Mouse (Mus musculus) limb, embryonic 12.5 days (tissue): ENCODE results near the gene Gde1. TPM values are rescaled to one million over a fixed set of nuclear protein-coding genes. Genes with fewer than 3 reads are reported as not detected.

Experiments used
- ATAC-seq: fragments of 200-750 bp; cut with Nextera tagmentation; 2 replicates; pipeline ENCODE4 v1.8.0; 2017; ENCODE audit warnings: low read depth, moderate TSS enrichment; ENCODE audit not compliant: insufficient number of reproducible peaks, insufficient read depth, low FRiP score, low TSS enrichment
- H3K27ac ChIP-seq: fragments of 300-500 bp; sonication (generic); 2 replicates; pipeline ENCODE4 v1.5.1; 2016; ENCODE audit warnings: mild to moderate bottlenecking, moderate library complexity
- H3K27me3 ChIP-seq: fragments of 300-500 bp; sonication (generic); 2 replicates; pipeline ENCODE4 v1.6.1; 2016; ENCODE audit warnings: mild to moderate bottlenecking, moderate library complexity
- H3K36me3 ChIP-seq: fragments of 300-500 bp; sonication (generic); 2 replicates; pipeline ENCODE4 v1.6.1; 2016; ENCODE audit warnings: mild to moderate bottlenecking, moderate library complexity
- H3K4me1 ChIP-seq: fragments of 300-500 bp; sonication (generic); replicated peaks from 2 replicates; pipeline ENCODE4 v1.6.1; 2016
- H3K4me2 ChIP-seq: fragments of 300-500 bp; sonication (generic); 2 replicates; pipeline ENCODE4 v1.6.1; 2016; ENCODE audit warnings: mild to moderate bottlenecking, moderate library complexity
- H3K4me3 ChIP-seq: fragments of 300-500 bp; sonication (generic); replicated peaks from 2 replicates; pipeline ENCODE4 v1.5.1; 2016; ENCODE audit warnings: mild to moderate bottlenecking
- H3K9ac ChIP-seq: fragments of 300-500 bp; sonication (generic); replicated peaks from 2 replicates; pipeline ENCODE4 v1.6.1; 2016; ENCODE audit warnings: mild to moderate bottlenecking, moderate library complexity
- H3K9me3 ChIP-seq: fragments of 300-500 bp; sonication (generic); 2 replicates; pipeline ENCODE4 v1.6.1; 2016; ENCODE audit warnings: mild to moderate bottlenecking, moderate library complexity
- WGBS: fragments of 180-500 bp; shearing (Covaris S2); methylation state at CpG from one replicate; pipeline ENCODE4 v1.1.7; 2016; 5-methylcytosine and 5-hydroxymethylcytosine counted together
- polyA plus RNA-seq: library from polyadenylated mRNA; unstranded; fragments of >200 nt; fragmentation: Nextera tagmentation; extraction: Ambion mirVana; gene quantifications from 2 replicates; pipeline ENCODE4 v1.2.1, GENCODE M21; 2016

The Gde1 gene
- polyA plus RNA-seq, 1 experiment from 2014 or later: 72.7 TPM

DNA sequence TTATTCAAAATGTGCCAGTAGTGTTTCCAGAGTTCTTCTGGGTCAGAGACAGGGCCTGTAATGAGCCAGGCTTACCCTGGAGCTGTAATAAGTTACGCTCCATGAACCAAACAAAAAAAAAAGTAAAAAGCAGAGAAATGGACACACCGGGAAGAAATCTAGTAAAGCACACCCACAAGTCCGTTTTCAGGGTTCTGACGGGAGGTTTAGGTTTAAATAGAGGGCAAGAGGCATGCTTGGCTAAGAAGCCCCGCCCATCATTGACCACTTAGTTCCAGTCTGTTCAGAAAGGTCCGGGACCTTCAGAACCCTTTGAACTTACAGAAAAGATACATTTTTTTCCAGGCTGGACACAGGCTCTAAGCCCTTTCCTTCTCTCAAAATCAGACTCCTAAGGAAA is 473 bp upstream of the Gde1 start:
- Histone ChIP-seq H3K36me3 (peaks cover 4% of the 10 kb centered on the region; the same call in 1 of the 2 replicates), H3K4me2 (peak overlapping the region; percentile 59), H3K4me1 (peaks cover 16% of the 10 kb centered on the region), H3K9ac (0 out of 2 replicates have a peak overlapping the region, but pooled peaks have one; percentile 85), H3K27me3 (no peaks in the 10 kb centered on the region), H3K9me3 (no peaks in the 10 kb centered on the region), H3K27ac (no peak overlapping the region), H3K4me3 (peak overlapping the region; percentile 82; the same call in 1 of the 2 replicates)
- ATAC-seq: peak; percentile 29; the same call in 1 of the 2 replicates
- WGBS: 39% methylated on average over 6 of the region's 6 CpGs

DNA sequence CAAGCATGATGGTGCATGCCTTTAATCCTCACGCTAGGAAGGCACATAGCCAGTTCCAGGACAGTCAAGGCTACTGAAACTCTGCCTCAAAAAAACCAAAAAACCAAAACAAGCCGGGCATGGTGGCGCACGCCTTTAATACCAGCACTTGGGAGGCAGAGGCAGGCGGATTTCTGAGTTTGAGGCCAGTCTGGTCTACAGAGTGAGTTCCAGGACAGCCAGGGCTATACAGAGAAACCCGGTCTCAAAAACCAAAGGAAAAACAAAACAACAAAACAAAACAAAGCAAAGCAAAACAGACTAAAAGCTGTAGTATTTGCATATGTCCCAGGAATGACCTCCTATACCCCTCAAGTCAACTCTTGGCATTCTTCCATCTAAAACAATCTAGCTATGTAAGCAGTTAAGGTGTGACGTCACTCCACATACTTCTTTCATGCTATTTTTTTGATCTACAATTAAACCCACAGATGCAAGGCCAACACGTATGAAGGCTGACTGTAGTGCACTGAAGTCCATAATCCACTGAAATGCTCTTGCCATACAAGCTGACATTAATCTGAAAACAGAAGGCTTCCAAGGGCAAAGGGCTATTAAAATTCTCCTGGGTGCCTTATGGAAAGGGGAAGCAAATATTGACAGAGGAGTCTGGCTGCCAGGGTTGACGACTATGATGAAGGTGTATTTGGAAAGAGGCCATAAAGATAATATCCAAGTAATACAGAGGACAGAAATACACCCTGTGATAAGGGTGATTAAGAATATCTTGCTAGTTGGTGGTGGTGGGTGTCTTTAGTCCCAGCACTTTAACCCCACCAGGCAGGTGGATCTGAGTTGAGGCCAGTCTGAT is 1.4 kb downstream of the Gde1 start:
- 85% methylated on average over 9 of the region's 9 CpGs for WGBS
- H3K27ac ChIP-seq: no peak overlapping the region
- H3K4me3 ChIP-seq: peak overlapping the region; percentile 82
- H3K4me1 ChIP-seq: peaks cover 16% of the 10 kb centered on the region
- no peaks in the 10 kb centered on the region for H3K9me3 ChIP-seq
- H3K4me2 ChIP-seq: peak overlapping the region; percentile 59
- peaks cover 4% of the 10 kb centered on the region; the same call in 1 of the 2 replicates for H3K36me3 ChIP-seq
- no peak overlapping the region for H3K9ac ChIP-seq
- ATAC-seq: no peak
- H3K27me3 ChIP-seq: no peaks in the 10 kb centered on the region

DNA sequence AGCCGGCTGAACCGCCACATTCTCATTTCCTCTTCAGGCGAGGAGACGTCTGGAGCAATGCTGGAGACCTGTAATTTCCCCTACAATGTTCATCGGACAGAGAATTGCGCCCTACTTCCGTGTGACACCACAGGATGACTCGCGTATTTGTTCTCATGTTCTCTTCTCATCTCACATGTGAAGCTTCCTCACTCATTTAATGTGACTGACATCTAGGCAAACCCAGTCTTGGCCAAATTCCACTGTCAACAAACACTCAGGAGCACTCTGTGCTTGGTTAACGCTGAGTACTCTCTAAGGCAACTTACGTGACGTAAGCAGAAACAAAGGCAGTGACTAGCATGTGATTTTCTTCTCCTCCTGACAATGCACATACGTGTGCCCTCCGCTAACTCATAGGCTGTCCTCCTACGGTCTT is 2.4 kb downstream of the Gde1 start:
- Histone ChIP-seq H3K27me3 (no peaks in the 10 kb centered on the region), H3K36me3 (peaks cover 11% of the 10 kb centered on the region; the same call in 1 of the 2 replicates), H3K4me3 (no peak overlapping the region), H3K4me1 (peaks cover 16% of the 10 kb centered on the region), H3K27ac (no peak overlapping the region), H3K4me2 (no peak overlapping the region), H3K9ac (no peak overlapping the region), H3K9me3 (no peaks in the 10 kb centered on the region)
- WGBS: 95% methylated on average over 15 of the region's 15 CpGs
- ATAC-seq: no peak

DNA sequence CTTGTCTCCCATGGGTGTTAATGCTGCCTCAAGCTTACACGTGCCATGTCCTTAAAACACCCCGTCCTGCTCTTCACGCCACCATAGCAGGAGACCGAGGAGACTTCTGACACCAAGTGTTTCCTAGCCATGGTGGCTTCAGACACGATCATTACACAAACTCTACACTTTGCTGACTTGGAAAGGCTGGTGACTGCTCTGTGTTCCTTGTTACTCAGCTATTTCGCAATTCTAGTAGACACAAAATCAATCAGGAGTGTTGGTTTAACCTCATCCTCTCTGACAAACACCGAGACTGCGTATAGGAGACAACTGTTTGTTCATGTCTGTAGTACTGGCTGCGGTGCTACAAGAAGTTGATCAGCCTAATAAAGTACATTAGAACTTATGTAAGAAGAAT is 6.7 kb downstream of the Gde1 start:
- no peak for ATAC-seq
- Histone ChIP-seq H3K9ac (no peak overlapping the region), H3K36me3 (peaks cover 50% of the 10 kb centered on the region), H3K4me2 (no peak overlapping the region), H3K27ac (no peak overlapping the region), H3K27me3 (no peaks in the 10 kb centered on the region), H3K4me3 (no peak overlapping the region), H3K9me3 (no peaks in the 10 kb centered on the region), H3K4me1 (peaks cover 6% of the 10 kb centered on the region)
- WGBS: 93% methylated on average over 9 of the region's 9 CpGs

DNA sequence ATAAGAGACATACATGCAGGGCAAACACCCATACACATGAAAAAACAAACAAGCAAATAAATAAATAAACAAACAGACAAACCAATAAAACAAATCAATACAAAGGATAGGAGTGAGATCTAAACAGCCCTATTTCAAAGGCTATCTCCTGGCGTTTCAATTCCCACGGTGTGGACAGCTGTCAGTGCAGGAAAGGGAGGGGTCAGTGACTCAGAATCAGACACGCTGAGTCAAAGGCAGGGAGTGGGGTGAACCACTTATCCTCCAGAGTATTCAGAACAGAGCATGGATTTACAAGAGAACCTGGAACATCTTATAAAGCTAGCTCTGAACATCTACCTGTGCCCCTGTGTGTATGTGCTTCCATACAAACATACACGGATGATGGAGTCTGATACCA is 8.4 kb downstream of the Gde1 start:
- 85% methylated on average over 4 of the region's 4 CpGs for WGBS
- Histone ChIP-seq H3K9ac (no peak overlapping the region), H3K4me3 (no peak overlapping the region), H3K36me3 (peaks cover 66% of the 10 kb centered on the region), H3K4me2 (no peak overlapping the region), H3K27me3 (no peaks in the 10 kb centered on the region), H3K27ac (no peak overlapping the region), H3K4me1 (no peaks in the 10 kb centered on the region), H3K9me3 (no peaks in the 10 kb centered on the region)
- no peak for ATAC-seq

DNA sequence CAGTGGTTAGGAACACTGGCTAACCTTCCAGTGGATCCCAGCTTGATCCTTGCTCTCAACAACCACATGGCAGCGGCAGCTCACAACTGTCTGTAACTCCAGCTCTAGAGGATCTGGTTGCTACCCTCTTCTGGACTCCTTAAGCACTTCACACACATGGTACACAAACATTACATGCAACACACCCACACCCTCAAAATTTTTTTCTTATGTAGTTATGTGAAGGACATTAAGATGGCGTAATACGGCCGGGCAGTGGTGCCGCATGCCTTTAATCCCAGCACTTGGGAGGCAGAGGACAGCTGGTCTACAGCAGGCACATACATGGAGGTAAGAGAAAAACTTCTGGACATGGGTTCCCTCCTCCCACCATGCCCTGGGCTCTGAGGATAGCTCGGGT is 9.4 kb downstream of the Gde1 start:
- Histone ChIP-seq H3K9me3 (no peaks in the 10 kb centered on the region), H3K27me3 (no peaks in the 10 kb centered on the region), H3K36me3 (peaks cover 72% of the 10 kb centered on the region), H3K9ac (no peak overlapping the region), H3K4me2 (no peak overlapping the region), H3K4me1 (no peaks in the 10 kb centered on the region), H3K4me3 (no peak overlapping the region), H3K27ac (no peak overlapping the region)
- WGBS: 92% methylated on average over 6 of the region's 6 CpGs
- ATAC-seq: no peak

DNA sequence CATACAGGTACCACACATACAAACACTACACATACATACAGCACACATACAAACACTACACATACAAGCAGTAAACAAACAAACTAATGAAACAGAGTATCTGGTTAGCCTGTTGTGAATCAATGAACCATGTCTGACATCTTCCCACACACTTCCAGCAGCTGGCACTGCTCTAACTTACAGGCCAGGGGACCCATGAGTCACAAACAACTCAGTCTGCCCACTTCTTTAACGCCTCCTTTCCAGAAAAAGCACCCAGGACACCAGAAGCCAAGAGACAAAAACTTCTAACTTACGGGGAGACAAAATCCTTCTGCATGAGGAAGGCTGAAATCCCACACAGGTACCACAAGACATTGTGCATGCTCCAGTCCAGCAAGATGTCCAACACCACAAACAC is 14.3 kb downstream of the Gde1 start:
- no peaks in the 10 kb centered on the region for H3K9me3 ChIP-seq
- H3K4me1 ChIP-seq: no peaks in the 10 kb centered on the region
- no peak overlapping the region for H3K4me2 ChIP-seq
- no peaks in the 10 kb centered on the region for H3K27me3 ChIP-seq
- WGBS: 92% methylated on average over 2 of the region's 2 CpGs
- no peak overlapping the region for H3K9ac ChIP-seq
- no peak overlapping the region for H3K27ac ChIP-seq
- H3K36me3 ChIP-seq: peaks cover 84% of the 10 kb centered on the region
- no peak for ATAC-seq
- no peak overlapping the region for H3K4me3 ChIP-seq

DNA sequence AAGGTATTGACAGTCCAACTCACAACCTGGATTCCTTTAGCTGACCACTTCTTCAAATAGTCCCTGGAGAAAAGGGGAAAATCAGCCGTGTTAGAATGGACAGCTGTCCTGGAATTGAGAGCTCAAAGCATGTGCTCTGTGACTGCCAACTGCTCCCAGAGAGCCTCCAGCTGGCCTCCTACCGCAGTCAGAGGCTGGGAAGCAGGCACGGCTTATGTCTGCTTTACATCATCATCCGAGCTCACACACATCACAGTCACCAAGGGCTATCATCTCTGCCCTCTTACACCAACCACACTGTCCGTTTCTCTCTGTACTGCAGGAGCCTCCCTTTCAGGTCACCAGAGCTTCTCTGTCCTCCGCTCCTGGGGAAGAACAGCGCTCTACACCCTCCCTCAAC is 16.5 kb downstream of the Gde1 start:
- Histone ChIP-seq H3K9me3 (no peaks in the 10 kb centered on the region), H3K27ac (no peak overlapping the region), H3K36me3 (peaks cover 64% of the 10 kb centered on the region), H3K4me1 (no peaks in the 10 kb centered on the region), H3K9ac (0 out of 2 replicates have a peak overlapping the region, but pooled peaks have one; percentile 5), H3K4me3 (no peak overlapping the region), H3K27me3 (no peaks in the 10 kb centered on the region), H3K4me2 (no peak overlapping the region)
- no peak for ATAC-seq
- 87% methylated on average over 7 of the region's 7 CpGs for WGBS

DNA sequence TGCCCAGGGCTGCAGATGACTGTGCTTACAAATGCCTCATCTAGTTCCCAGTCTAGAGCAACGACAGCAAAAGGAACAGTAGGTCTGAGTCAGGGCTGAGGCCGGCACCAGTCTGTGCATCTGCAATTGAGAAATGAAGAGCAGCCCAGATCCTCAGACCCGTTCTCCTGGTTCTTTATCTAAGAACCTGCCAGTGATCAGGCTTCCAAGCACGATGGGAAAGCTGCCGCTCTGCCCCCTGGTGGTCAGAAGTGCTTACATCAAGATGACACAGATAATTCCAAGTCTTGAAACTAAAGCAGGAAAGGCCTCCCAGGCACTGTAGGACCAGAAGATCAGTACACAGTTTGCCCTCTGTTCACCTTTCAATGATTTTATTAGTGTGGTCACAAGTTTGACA is 17.4 kb downstream of the Gde1 start:
- Histone ChIP-seq H3K27ac (no peak overlapping the region), H3K36me3 (peaks cover 55% of the 10 kb centered on the region), H3K9ac (no peak overlapping the region), H3K4me2 (no peak overlapping the region), H3K9me3 (no peaks in the 10 kb centered on the region), H3K27me3 (no peaks in the 10 kb centered on the region), H3K4me1 (no peaks in the 10 kb centered on the region), H3K4me3 (no peak overlapping the region)
- 0 out of 2 replicates have a peak, but pooled peaks have one; percentile 38 for ATAC-seq
- 28% methylated on average over 5 of the region's 5 CpGs for WGBS

DNA sequence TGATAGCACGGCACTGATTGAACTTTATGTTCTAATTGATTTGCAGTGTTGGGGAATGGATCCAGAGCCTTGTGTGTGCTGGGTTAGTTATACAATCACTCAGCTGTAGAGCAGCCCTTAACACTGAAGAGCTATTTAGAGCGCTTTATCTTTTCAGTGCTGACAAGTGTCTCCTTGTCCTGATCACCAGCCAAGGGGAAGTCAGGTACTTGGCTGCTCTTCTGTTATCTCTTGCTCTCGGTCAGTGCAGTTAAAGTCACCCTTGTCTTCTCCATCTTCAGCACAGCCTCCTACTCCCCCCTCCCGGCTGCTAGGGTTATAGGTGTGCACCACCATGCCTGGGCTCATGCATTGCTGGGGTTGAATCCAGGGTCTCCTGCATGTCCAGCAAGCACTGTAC is 28.8 kb downstream of the Gde1 start:
- Histone ChIP-seq H3K36me3 (no peaks in the 10 kb centered on the region), H3K4me1 (no peaks in the 10 kb centered on the region), H3K27ac (no peak overlapping the region), H3K27me3 (no peaks in the 10 kb centered on the region), H3K9ac (no peak overlapping the region), H3K4me3 (no peak overlapping the region), H3K9me3 (no peaks in the 10 kb centered on the region), H3K4me2 (no peak overlapping the region)
- ATAC-seq: no peak
- WGBS: 90% methylated on average over 4 of the region's 4 CpGs

DNA sequence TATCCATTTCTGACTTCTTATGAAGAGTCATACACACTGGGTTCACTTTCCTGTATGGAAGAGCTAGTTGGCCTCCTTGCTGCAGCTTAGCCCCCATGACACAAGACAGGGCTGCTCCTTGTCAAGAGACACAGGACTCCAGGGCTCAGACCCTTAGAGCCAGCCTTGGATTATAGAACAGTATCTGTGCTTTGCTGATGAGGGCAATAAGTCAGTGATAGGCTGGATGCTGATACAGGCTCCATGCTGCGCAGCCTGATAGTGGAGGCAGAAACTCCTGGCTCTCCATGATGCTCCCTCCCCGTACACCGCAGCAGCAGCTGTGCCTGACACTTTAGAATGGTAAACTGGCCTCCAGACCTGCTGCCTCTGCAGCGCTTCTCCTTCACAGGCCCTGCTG is 35.4 kb downstream of the Gde1 start:
- H3K4me1 ChIP-seq: no peaks in the 10 kb centered on the region
- WGBS: 64% methylated on average over 4 of the region's 4 CpGs
- ATAC-seq: no peak
- H3K27ac ChIP-seq: no peak overlapping the region
- H3K27me3 ChIP-seq: no peaks in the 10 kb centered on the region
- no peaks in the 10 kb centered on the region for H3K36me3 ChIP-seq
- H3K9me3 ChIP-seq: no peaks in the 10 kb centered on the region
- no peak overlapping the region for H3K4me2 ChIP-seq
- H3K9ac ChIP-seq: no peak overlapping the region
- no peak overlapping the region for H3K4me3 ChIP-seq

DNA sequence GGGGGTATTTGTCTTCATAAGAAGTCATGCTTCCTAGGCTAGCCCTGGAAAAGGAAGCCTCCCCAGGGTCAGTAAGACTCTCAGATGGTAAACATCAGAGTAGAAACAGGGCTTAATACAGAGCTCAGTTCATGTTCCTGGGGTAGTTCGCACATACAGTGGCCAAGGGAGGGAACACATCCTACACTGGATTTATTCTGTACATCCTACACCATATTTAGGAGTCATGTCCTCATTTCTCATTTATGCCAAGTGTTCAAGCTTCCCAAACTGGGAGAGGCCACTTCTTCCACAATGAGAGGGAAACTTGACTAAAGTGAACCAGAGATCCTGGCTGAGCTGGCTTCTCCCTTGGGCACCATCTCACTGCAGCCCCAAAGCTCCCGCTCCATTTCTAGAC is 37.8 kb downstream of the Gde1 start:
- Histone ChIP-seq H3K9ac (no peak overlapping the region), H3K27ac (no peak overlapping the region), H3K27me3 (no peaks in the 10 kb centered on the region), H3K4me2 (no peak overlapping the region), H3K4me1 (no peaks in the 10 kb centered on the region), H3K4me3 (no peak overlapping the region), H3K9me3 (peaks cover 9% of the 10 kb centered on the region; the same call in 1 of the 2 replicates), H3K36me3 (no peaks in the 10 kb centered on the region)
- 94% methylated on average over 2 of the region's 2 CpGs for WGBS
- no peak for ATAC-seq
